Mouse (Mus musculus) thymus, adult 2 months (tissue): ENCODE measurements around the gene Rpap3. TPM values are rescaled to one million over a fixed set of nuclear protein-coding genes. Genes with fewer than 3 reads are reported as not detected.

Source experiments
- DNase-seq: peaks from one replicate; pipeline ENCODE4 v3.0.0; 2021
- H3K27ac ChIP-seq: fragments of 200-500 bp; 2 replicates; pipeline ENCODE4 v1.5.1; 2012; ENCODE audit warnings: low read length, control low read depth; ENCODE audit not compliant: control insufficient read depth, insufficient read depth
- H3K27me3 ChIP-seq: fragments of 200-500 bp; 2 replicates; pipeline ENCODE4 v1.6.1; 2012; ENCODE audit warnings: mild to moderate bottlenecking, low read length, moderate library complexity, mixed read lengths; ENCODE audit not compliant: control insufficient read depth, insufficient read depth
- H3K36me3 ChIP-seq: fragments of 200-500 bp; 2 replicates; pipeline ENCODE4 v1.6.1; 2012; ENCODE audit warnings: mild to moderate bottlenecking, low read length, moderate library complexity; ENCODE audit not compliant: control insufficient read depth, insufficient read depth
- H3K4me1 ChIP-seq: fragments of 200-500 bp; replicated peaks from 2 replicates; pipeline ENCODE4 v1.6.1; 2012; ENCODE audit warnings: low read length; ENCODE audit not compliant: control insufficient read depth, insufficient read depth
- H3K4me3 ChIP-seq: fragments of 200-500 bp; 2 replicates; pipeline ENCODE4 v1.5.1; 2012; ENCODE audit warnings: mild to moderate bottlenecking, low read length, control low read depth, moderate library complexity; ENCODE audit not compliant: control insufficient read depth, insufficient read depth
- CTCF ChIP-seq: fragments of 200-500 bp; IDR thresholded peaks from 2 replicates; pipeline ENCODE4 v1.5.1; 2012; ENCODE audit warnings: mild to moderate bottlenecking, control low read depth, low read length, moderate library complexity, borderline replicate concordance; ENCODE audit not compliant: control insufficient read depth, poor library complexity, insufficient read depth; ENCODE audit errors: extremely low read depth
- POLR2A ChIP-seq: fragments of 200-500 bp; IDR thresholded peaks from 2 replicates; pipeline ENCODE4 v1.6.1; 2012; ENCODE audit warnings: mild to moderate bottlenecking, low read length, control low read depth, moderate library complexity; ENCODE audit not compliant: control insufficient read depth, poor library complexity, insufficient read depth; ENCODE audit errors: extremely low read depth
- WGBS: fragments of 180-500 bp; shearing (Covaris S2); methylation state at CpG from one replicate; pipeline ENCODE4 v1.1.7; 2018; 5-methylcytosine and 5-hydroxymethylcytosine counted together
- polyA plus RNA-seq: library from polyadenylated mRNA; depleted of rRNA; stranded (reverse); fragments of >200 nt; gene quantifications from 2 replicates; pipeline ENCODE4 v1.2.3, GENCODE M21; 2012

The Rpap3 gene
- polyA plus RNA-seq, 1 experiment = 6.0 TPM

DNA sequence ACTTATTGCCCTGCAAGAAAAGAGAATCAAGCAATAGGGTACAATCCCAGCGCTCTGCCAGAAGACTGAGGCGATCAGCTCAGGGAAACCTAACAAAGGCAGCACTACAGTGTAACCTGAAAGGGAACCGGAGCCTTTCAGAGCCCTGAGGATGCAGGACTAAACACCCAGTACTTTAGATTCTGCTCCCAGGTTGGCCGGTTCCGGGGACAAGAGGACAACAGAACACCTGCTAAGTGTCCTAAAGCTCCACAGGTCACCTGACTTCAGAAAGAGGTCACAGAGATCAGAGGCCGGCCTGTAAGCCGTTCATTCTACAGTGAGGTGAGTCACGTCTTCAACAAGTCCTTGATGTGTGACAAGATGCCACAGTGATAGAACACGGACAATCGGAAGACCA, 9.0 kb downstream of the Rpap3 start:
- 95% methylated on average over 10 of the region's 10 CpGs for WGBS
- no peak for DNase-seq
- Histone ChIP-seq H3K36me3 (peaks cover 77% of the 10 kb centered on the region), H3K4me1 (no peaks in the 10 kb centered on the region), H3K27me3 (no peaks in the 10 kb centered on the region), H3K4me3 (no peak overlapping the region), H3K27ac (no peak overlapping the region; the same call in 1 of the 2 replicates)
- TF ChIP-seq CTCF (no peak), POLR2A (no peak)

DNA sequence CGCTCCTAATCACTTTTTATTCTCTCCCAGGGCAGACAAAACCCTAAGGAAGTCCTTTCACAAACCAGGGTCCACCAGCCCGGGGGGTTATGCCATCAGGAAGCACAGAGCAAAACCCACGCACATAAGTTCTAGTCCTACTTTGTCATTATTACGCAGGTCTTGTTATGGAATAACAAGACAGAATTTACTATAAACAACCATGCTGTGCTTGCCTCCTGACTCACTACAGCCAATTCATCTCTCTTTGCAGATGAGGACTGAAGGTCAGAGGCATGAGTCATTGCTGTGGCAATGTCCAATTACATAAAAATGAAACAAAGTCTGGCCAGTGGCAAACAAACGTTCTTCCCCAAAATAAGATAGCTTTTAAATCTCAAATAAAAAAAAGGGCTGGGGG, 12.2 kb downstream of the Rpap3 start:
- Histone ChIP-seq H3K36me3 (peaks cover 67% of the 10 kb centered on the region), H3K4me3 (no peak overlapping the region), H3K4me1 (no peaks in the 10 kb centered on the region), H3K27ac (no peak overlapping the region), H3K27me3 (no peaks in the 10 kb centered on the region)
- DNase-seq = no peak
- no peak for TF ChIP-seq CTCF
- TF ChIP-seq POLR2A = no peak
- WGBS = 96% methylated on average over 5 of the region's 5 CpGs

DNA sequence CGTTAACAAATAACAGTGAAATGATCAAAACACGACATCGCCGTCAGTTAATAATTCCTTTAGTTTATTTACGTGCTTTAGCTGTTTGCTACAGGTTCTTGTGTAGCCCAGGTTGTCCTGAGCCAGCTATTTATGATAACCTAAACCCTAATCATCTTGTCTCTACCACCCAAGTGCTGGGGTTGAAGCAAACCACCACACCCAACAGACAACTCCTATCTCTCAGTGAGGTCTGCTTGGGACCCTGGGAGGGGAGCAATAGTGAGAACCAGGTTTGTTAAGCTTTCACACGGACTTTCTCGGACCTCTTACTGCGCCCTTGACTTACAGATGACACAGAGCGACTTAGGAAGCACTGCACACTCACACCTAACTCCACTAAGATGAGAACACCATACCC, 21.5 kb downstream of the Rpap3 start:
- no peak for DNase-seq
- WGBS = 97% methylated on average over 9 of the region's 9 CpGs
- H3K27ac ChIP-seq = no peak overlapping the region
- no peaks in the 10 kb centered on the region for H3K27me3 ChIP-seq
- peaks cover 55% of the 10 kb centered on the region for H3K36me3 ChIP-seq
- TF ChIP-seq CTCF (no peak), POLR2A (no peak)
- H3K4me1 ChIP-seq = no peaks in the 10 kb centered on the region
- H3K4me3 ChIP-seq = no peak overlapping the region

DNA sequence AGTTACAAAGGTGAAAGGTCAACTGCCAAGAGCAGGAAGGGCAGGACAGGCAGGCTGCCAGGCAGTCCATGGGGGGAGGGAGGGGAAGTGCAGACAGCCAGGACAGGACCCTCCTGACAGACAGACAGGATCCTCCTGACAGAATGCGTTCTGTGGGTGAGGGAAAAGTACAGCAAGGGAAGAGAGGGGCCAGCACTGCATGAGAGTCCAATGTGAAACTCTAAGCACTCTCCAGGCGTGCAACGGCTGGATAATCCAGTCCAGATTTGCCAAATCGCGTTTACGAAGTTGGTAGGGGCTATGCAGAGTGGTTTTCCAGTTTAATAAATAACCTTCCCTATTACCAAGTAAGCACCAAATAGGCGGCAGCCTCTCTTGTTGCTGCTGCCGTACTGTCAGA, 23.6 kb downstream of the Rpap3 start:
- H3K27ac ChIP-seq = no peak overlapping the region
- no peak for TF ChIP-seq CTCF
- no peak for TF ChIP-seq POLR2A
- H3K4me1 ChIP-seq = no peaks in the 10 kb centered on the region
- no peak for DNase-seq
- H3K4me3 ChIP-seq = no peak overlapping the region
- no peaks in the 10 kb centered on the region for H3K27me3 ChIP-seq
- WGBS = 98% methylated on average over 8 of the region's 8 CpGs
- H3K36me3 ChIP-seq = peaks cover 66% of the 10 kb centered on the region

DNA sequence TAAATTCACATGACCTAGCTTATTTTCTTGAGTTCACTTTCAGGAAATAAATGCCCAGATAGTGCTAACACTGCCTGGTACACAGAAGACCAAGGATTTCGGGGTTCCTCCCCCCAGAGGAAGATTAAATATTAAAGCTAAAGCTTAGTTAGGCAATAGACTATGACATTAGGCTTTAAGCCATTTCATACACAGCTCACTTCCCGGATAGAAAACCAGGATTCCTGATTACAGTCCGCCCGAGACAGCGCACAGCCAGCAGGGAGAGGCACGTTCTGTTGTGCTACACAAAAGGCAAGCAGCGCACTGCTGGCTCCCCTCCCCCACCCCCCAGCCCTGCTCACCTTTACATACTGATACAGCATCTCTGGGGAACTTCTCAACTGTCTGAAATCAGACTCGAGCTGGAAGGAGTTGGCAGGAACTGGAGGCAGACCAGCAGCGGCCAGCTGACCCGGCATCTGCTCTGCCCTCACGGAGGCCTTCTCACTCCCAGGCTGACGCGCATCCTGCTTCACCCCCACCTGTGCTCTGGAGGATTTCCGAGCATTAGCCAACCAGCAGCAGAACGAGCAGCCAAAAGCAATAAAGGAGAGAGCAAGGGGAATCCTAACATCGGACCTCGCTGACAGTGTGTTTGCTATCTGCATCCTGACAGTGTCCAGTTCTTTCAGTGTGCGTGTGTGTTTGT, 25.5 kb downstream of the Rpap3 start:
- Histone ChIP-seq H3K27me3 (no peaks in the 10 kb centered on the region), H3K27ac (no peak overlapping the region), H3K4me3 (no peak overlapping the region), H3K4me1 (no peaks in the 10 kb centered on the region), H3K36me3 (peaks cover 70% of the 10 kb centered on the region)
- 94% methylated on average over 18 of the region's 18 CpGs for WGBS
- DNase-seq = no peak
- TF ChIP-seq POLR2A (no peak), CTCF (no peak)

DNA sequence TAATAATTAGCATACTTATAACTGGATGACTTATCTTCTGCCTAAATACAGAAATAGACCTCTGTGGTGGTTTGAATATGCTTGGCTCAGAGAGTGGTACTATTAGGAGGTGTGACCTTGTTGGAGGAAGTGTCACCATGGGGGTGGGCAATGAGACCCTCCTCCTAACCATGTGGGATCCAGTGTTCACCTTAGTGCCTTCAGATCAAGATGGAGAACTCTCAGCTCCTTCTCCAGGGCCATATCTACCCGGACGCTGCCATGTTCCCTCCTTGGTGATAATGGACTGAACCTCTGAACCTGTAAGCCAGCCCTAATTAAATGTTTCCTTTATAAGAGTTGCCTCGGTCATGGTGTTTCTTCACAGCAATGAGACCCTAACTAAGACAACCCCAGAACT, 28.3 kb downstream of the Rpap3 start:
- Histone ChIP-seq H3K4me1 (no peaks in the 10 kb centered on the region), H3K27me3 (no peaks in the 10 kb centered on the region), H3K4me3 (no peak overlapping the region), H3K36me3 (peaks cover 50% of the 10 kb centered on the region), H3K27ac (no peak overlapping the region)
- no peak for DNase-seq
- TF ChIP-seq CTCF = no peak
- no peak for TF ChIP-seq POLR2A
- 97% methylated on average over 3 of the region's 3 CpGs for WGBS

DNA sequence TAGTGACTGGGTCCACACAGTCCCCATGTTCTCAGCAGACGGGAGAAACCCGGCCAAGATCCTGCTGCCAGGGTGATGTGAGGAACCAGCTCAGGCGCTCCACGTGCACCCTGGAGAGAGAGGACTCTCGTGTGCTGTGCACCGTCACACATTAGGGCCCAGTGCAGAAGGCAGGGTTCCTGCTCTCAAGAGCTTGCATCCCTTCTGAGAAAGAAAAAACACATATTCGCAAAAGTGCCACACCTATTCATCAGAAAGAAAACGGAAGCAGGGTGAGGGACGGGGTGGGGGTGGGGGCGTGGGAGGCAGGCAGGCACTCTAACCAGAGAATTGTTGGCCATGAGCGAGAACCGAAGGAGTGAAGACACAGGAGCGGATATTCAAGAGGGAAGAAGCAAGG, 29.7 kb downstream of the Rpap3 start:
- H3K27me3 ChIP-seq = no peaks in the 10 kb centered on the region
- H3K4me3 ChIP-seq = no peak overlapping the region
- H3K4me1 ChIP-seq = no peaks in the 10 kb centered on the region
- whole genome bisulfite sequencing = 95% methylated on average over 13 of the region's 13 CpGs
- TF ChIP-seq CTCF = no peak
- no peak for TF ChIP-seq POLR2A
- no peak for DNase-seq
- H3K36me3 ChIP-seq = peaks cover 42% of the 10 kb centered on the region
- no peak overlapping the region for H3K27ac ChIP-seq
